Mouse (Mus musculus) midbrain, embryonic 12.5 days (tissue): ENCODE measurements around the gene Card10. TPM values are rescaled to one million over a fixed set of nuclear protein-coding genes. Genes with fewer than 3 reads are reported as not detected.

Experiments
- ATAC-seq: fragments of 200-750 bp; cut with Nextera tagmentation; 2 replicates; pipeline ENCODE4 v1.8.0; 2017; ENCODE audit warnings: low read depth, moderate TSS enrichment, moderate library complexity; ENCODE audit not compliant: low FRiP score
- H3K27ac ChIP-seq: fragments of 300-500 bp; sonication (generic); replicated peaks from 2 replicates; pipeline ENCODE4 v1.5.1; 2016; ENCODE audit warnings: mild to moderate bottlenecking
- H3K27me3 ChIP-seq: fragments of 300-500 bp; sonication (generic); 2 replicates; pipeline ENCODE4 v1.6.1; 2016; ENCODE audit warnings: mild to moderate bottlenecking
- H3K36me3 ChIP-seq: fragments of 300-500 bp; sonication (generic); 2 replicates; pipeline ENCODE4 v1.6.1; 2016
- H3K4me1 ChIP-seq: fragments of 300-500 bp; sonication (generic); 2 replicates; pipeline ENCODE4 v1.6.1; 2016
- H3K4me2 ChIP-seq: fragments of 300-500 bp; sonication (generic); replicated peaks from 2 replicates; pipeline ENCODE4 v1.6.1; 2016; ENCODE audit warnings: mild to moderate bottlenecking, moderate library complexity
- H3K4me3 ChIP-seq: fragments of 300-500 bp; sonication (generic); 2 replicates; pipeline ENCODE4 v1.5.1; 2016; ENCODE audit warnings: mild to moderate bottlenecking
- H3K9ac ChIP-seq: fragments of 300-500 bp; sonication (generic); replicated peaks from 2 replicates; pipeline ENCODE4 v1.6.1; 2016; ENCODE audit warnings: mild to moderate bottlenecking, moderate library complexity
- H3K9me3 ChIP-seq: fragments of 300-500 bp; sonication (generic); 2 replicates; pipeline ENCODE4 v1.6.1; 2016; ENCODE audit warnings: mild to moderate bottlenecking
- WGBS: fragments of 180-500 bp; shearing (Covaris S2); methylation state at CpG from one replicate; pipeline ENCODE4 v1.1.7; 2016; 5-methylcytosine and 5-hydroxymethylcytosine counted together
- polyA plus RNA-seq: library from polyadenylated mRNA; unstranded; fragments of >200 nt; fragmentation: Nextera tagmentation; extraction: Ambion mirVana; gene quantifications from 2 replicates; pipeline ENCODE4 v1.2.1, GENCODE M21; 2016

Card10 gene
- polyA plus RNA-seq, 1 experiment from 2014 or later, result 2.6 TPM

DNA sequence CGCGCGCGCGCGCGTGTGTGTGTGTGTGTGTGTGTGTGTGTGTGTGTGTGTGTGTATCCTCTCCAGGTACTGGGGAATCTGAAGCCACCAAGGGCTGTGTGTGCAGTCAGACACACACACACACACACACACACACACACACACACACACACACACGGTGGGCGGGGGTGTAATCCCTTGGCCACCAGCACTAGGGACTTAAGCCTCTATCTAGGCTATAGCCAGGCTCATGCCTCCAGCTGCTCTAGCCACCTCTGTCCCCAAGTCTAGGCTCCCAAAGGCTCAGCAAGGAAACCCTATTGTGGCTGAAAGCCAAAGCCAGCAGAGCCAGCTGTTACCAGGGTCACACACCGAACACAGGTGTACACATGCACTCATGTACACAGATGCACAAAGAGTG is 60.0 kb downstream of the Card10 start:
- no peak overlapping the region for H3K4me3 ChIP-seq
- H3K9ac ChIP-seq, result no peak overlapping the region
- no peaks in the 10 kb centered on the region for H3K36me3 ChIP-seq
- no peak overlapping the region for H3K27ac ChIP-seq
- H3K27me3 ChIP-seq, result no peaks in the 10 kb centered on the region
- H3K4me1 ChIP-seq, result peaks cover 9% of the 10 kb centered on the region; the same call in 1 of the 2 replicates
- no peak for ATAC-seq
- no peaks in the 10 kb centered on the region for H3K9me3 ChIP-seq
- no peak overlapping the region for H3K4me2 ChIP-seq
- 77% methylated on average over 8 of the region's 10 CpGs for WGBS

GRCm38 (mm10) chr15:78740662-78741061 is 62.2 kb downstream of the Card10 start:
- ATAC-seq, result no peak
- 82% methylated on average over 12 of the region's 12 CpGs for WGBS
- no peak overlapping the region for H3K4me3 ChIP-seq
- peaks cover 31% of the 10 kb centered on the region for H3K4me1 ChIP-seq
- H3K9ac ChIP-seq, result no peak overlapping the region
- no peaks in the 10 kb centered on the region for H3K36me3 ChIP-seq
- H3K9me3 ChIP-seq, result no peaks in the 10 kb centered on the region
- H3K27me3 ChIP-seq, result no peaks in the 10 kb centered on the region; the same call in 1 of the 2 replicates
- H3K4me2 ChIP-seq, result no peak overlapping the region
- no peak overlapping the region for H3K27ac ChIP-seq

GRCm38 (mm10) chr15:78737146-78737545 is 65.7 kb downstream of the Card10 start:
- H3K27ac ChIP-seq, result 0 out of 2 replicates have a peak overlapping the region, but pooled peaks have one; percentile 42
- H3K4me3 ChIP-seq, result no peak overlapping the region
- no peak overlapping the region for H3K9ac ChIP-seq

DNA sequence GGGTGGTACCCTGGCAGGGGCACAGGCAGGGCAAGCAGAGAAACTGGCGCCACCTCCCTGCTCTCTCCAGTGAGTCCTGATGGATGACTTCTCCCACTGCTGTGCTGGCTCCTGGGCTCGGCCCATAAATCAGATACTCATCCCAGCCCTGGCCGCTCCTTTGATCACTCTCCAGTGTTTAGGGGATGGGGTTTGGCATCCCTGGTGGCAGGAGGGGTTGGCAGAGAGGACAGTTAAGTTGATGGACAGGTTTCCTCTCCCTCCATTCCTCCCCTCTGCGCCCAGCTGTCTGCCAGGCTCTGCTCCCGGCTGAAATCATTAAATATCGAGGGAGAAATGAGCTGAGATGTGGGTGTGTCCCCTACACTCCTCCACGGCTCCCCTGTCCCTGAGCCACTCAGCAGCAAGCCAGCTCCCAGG is 66.2 kb downstream of the Card10 start:
- H3K27ac ChIP-seq, result peak overlapping the region; percentile 42; the same call in 1 of the 2 replicates
- no peak for ATAC-seq
- no peak overlapping the region for H3K9ac ChIP-seq

More at GRCm38 (mm10) chr15:78737146-78737545, 65.7 kb downstream of the Card10 start:
- no peak for ATAC-seq
- H3K4me1 ChIP-seq, result peaks cover 30% of the 10 kb centered on the region
- H3K36me3 ChIP-seq, result no peaks in the 10 kb centered on the region
- no peaks in the 10 kb centered on the region; the same call in 1 of the 2 replicates for H3K27me3 ChIP-seq
- H3K9me3 ChIP-seq, result no peaks in the 10 kb centered on the region
- WGBS, result 75% methylated on average over 6 of the region's 6 CpGs
- no peak overlapping the region for H3K4me2 ChIP-seq

GRCm38 (mm10) chr15:78736181-78736579 is 66.7 kb downstream of the Card10 start:
- Histone ChIP-seq H3K9ac (no peak overlapping the region), H3K27me3 (no peaks in the 10 kb centered on the region; the same call in 1 of the 2 replicates), H3K9me3 (no peaks in the 10 kb centered on the region), H3K4me3 (no peak overlapping the region), H3K27ac (peak overlapping the region; percentile 42; the same call in 1 of the 2 replicates), H3K4me1 (peaks cover 30% of the 10 kb centered on the region), H3K36me3 (no peaks in the 10 kb centered on the region), H3K4me2 (no peak overlapping the region)
- WGBS, result 72% methylated on average over 3 of the region's 3 CpGs
- ATAC-seq, result no peak

More for the DNA sequence above, 66.2 kb downstream of the Card10 start:
- Histone ChIP-seq H3K4me1 (peaks cover 30% of the 10 kb centered on the region), H3K36me3 (no peaks in the 10 kb centered on the region), H3K27me3 (no peaks in the 10 kb centered on the region; the same call in 1 of the 2 replicates), H3K4me3 (no peak overlapping the region), H3K9me3 (no peaks in the 10 kb centered on the region), H3K4me2 (no peak overlapping the region)
- 49% methylated on average over 7 of the region's 7 CpGs for WGBS

DNA sequence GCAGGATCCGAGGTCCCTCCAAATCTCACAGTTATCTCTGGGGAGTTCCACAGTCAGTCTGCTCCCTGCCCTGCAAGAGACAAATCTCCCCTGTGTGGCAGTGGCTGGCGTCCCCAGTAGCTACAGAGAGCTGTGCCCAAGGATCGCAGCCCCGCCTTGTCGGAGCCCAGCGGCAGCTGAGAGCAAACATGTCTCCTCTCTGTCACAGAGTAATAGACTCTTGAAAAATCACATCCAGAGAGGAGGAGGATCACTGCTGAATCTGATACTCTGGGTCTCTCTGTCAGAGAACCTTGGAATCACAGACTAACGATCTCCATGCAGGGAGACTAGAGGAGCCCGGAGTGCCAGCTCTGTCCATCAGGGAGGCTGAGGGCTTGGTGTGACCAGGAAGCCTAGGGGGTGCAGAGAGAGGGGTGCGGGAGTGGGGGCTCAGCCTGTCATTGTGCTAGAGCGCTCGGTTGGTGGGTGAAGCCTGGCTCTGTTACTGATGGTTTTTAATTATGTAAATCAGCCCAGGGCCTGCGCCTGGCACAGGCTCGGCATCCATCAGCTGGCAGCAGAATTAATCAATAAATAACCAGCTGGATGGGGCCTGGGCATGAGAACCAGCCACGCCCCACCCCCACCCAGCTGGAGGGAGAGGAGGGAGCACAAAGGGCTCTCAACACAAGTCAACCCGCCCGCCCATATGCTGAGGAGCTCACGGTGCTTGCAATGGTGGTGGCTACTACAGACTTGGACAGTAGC is 67.2 kb downstream of the Card10 start:
- H3K9ac ChIP-seq, result no peak overlapping the region
- peaks cover 30% of the 10 kb centered on the region for H3K4me1 ChIP-seq
- H3K9me3 ChIP-seq, result no peaks in the 10 kb centered on the region
- peak; percentile 41 for ATAC-seq
- H3K36me3 ChIP-seq, result no peaks in the 10 kb centered on the region
- peak overlapping the region; percentile 64 for H3K27ac ChIP-seq
- H3K4me2 ChIP-seq, result no peak overlapping the region
- no peak overlapping the region for H3K4me3 ChIP-seq
- WGBS, result 38% methylated on average over 17 of the region's 17 CpGs
- no peaks in the 10 kb centered on the region; the same call in 1 of the 2 replicates for H3K27me3 ChIP-seq

DNA sequence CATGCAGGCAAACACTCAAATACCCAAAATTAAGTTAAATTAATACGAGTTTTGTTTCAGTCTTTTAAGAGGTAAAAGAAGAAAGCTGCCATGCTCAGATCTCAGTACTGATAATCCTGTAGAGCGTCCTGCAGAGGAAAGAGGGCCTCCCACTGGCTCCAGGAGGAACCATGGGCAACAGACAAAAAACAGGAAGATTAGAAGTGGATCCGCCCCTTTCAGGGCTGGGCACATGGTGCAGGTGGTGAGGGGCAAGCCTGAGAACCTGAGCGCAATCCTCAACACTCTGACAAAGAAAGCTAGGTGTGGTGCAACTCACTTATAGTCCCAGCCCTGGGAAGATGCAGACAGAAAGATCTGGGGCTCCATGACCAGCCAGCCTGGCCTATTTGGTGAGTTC is 71.0 kb downstream of the Card10 start:
- H3K9me3 ChIP-seq, result no peaks in the 10 kb centered on the region
- H3K4me3 ChIP-seq, result no peak overlapping the region
- no peak overlapping the region for H3K27ac ChIP-seq
- H3K9ac ChIP-seq, result no peak overlapping the region
- H3K27me3 ChIP-seq, result no peaks in the 10 kb centered on the region; the same call in 1 of the 2 replicates
- 45% methylated on average over 4 of the region's 4 CpGs for WGBS
- H3K36me3 ChIP-seq, result no peaks in the 10 kb centered on the region
- ATAC-seq, result no peak
- H3K4me1 ChIP-seq, result peaks cover 19% of the 10 kb centered on the region
- H3K4me2 ChIP-seq, result no peak overlapping the region

- WGBS, result 92% methylated on average over 12 of the region's 12 CpGs
- no peak overlapping the region for H3K27ac ChIP-seq
- peaks cover 5% of the 10 kb centered on the region for H3K4me1 ChIP-seq
- no peak overlapping the region for H3K4me3 ChIP-seq
- H3K27me3 ChIP-seq, result no peaks in the 10 kb centered on the region; the same call in 1 of the 2 replicates
- H3K36me3 ChIP-seq, result no peaks in the 10 kb centered on the region
- H3K9ac ChIP-seq, result no peak overlapping the region
- H3K4me2 ChIP-seq, result no peak overlapping the region
- no peak for ATAC-seq
- H3K9me3 ChIP-seq, result no peaks in the 10 kb centered on the region
Measured at GRCm38 (mm10) chr15:78730315-78731049, 72.4 kb downstream of the Card10 start.

DNA sequence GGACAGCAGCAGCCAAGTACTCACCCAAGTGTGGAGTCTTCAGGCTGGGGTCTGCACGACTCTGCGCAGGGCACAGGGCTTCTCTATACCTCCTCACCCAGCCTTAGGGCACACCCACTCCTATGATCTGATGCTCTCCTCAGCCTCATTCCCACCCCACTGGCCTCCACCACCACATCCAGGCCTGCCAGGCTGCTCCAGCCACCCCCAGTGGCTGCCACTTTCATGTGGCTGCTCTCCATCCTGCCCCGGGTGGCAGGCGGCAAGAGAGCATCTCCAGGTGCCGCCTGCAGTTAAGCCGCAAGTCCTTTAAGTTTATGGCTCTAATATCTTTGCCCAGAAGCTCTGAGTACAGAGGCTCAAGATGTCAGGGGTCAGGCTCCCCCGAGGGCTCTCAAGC is 76.1 kb downstream of the Card10 start:
- Histone ChIP-seq H3K9me3 (no peaks in the 10 kb centered on the region), H3K27ac (no peak overlapping the region), H3K4me2 (no peak overlapping the region), H3K4me1 (no peaks in the 10 kb centered on the region), H3K27me3 (peaks cover 10% of the 10 kb centered on the region), H3K9ac (no peak overlapping the region), H3K36me3 (no peaks in the 10 kb centered on the region), H3K4me3 (no peak overlapping the region)
- ATAC-seq, result no peak
- 65% methylated on average over 7 of the region's 7 CpGs for WGBS

Other genes with a start within 250 kb of the Card10 start
- 4.5 and 6.9 TPM in 2 replicates for gene Rac2, start 230.3 kb downstream of the Card10 start, polyA plus RNA-seq
- gene Cyth4, start 206.0 kb downstream of the Card10 start, polyA plus RNA-seq, result 5.4 and 6.9 TPM in 2 replicates
- 0.88 and 2.2 TPM in 2 replicates for gene Elfn2, start 84.3 kb downstream of the Card10 start, polyA plus RNA-seq
- gene Mfng, start 29.6 kb downstream of the Card10 start, polyA plus RNA-seq, result 119 and 137 TPM in 2 replicates
- 11.5 and 11.9 TPM in 2 replicates for gene Cdc42ep1, start 39.6 kb upstream of the Card10 start, polyA plus RNA-seq
- 0.56 TPM in 1 of 2 replicates, not detected in the other for gene Lgals2, start 52.5 kb upstream of the Card10 start, polyA plus RNA-seq
- gene Gga1, start 74.1 kb upstream of the Card10 start, polyA plus RNA-seq, result 50.9 and 52.7 TPM in 2 replicates
- 0.10 TPM in 1 of 2 replicates, not detected in the other for gene Gm49510, start 96.6 kb upstream of the Card10 start, polyA plus RNA-seq
- 8.2 and 9.3 TPM in 2 replicates for gene Sh3bp1, start 96.7 kb upstream of the Card10 start, polyA plus RNA-seq
- 46.3 and 53.7 TPM in 2 replicates for gene Pdxp, start 110.9 kb upstream of the Card10 start, polyA plus RNA-seq
- gene Lgals1, start 123.7 kb upstream of the Card10 start, polyA plus RNA-seq, result 346 and 420 TPM in 2 replicates
- 50.2 and 59.6 TPM in 2 replicates for gene Nol12, start 131.9 kb upstream of the Card10 start, polyA plus RNA-seq
- 40.0 and 45.0 TPM in 2 replicates for gene Triobp, start 144.7 kb upstream of the Card10 start, polyA plus RNA-seq
- gene H1f0, start 225.4 kb upstream of the Card10 start, polyA plus RNA-seq, result 547 and 575 TPM in 2 replicates
- not detected in 2 replicates for gene Galr3, start 238.8 kb upstream of the Card10 start, polyA plus RNA-seq